Mouse (Mus musculus): ENCODE measurements around the gene Cacng1. TPM values are rescaled to one million over a fixed set of nuclear protein-coding genes. Genes with fewer than 3 reads are reported as not detected.
A peak's percentile ranks its signal among the peaks of the same experiment; 100 is the strongest.

The Cacng1 gene
- polyA plus RNA-seq, 1 experiment from 2014 or later, result 1.6 TPM

DNA sequence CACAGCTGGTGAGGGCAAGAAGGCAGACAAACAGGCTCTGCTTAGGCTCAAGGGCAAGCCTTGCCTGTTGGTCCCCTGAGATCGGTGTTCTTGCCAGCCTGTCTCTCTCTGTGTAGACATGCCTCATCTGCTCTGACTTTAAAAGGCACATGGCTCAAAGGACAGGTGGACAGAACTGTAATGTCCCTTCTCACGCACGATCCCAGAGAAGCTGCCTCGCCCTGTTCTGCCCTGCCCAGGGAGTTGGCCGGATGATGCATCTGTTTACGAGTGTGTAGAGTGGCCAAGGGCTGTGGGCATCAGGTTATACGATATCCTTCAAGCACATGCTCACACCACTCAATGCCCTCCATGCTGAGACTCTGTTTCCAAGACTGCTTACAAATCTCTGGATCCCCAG, 2.0 kb downstream of the Cacng1 start:
- Histone ChIP-seq H3K27me3 (replicated peaks; ENCODE audit: insufficient read depth, low read length) (no peaks in the 10 kb centered on the region), H3K4me3 (ENCODE audit: low read depth, low read length) (no peak overlapping the region), H3K27ac (ENCODE audit: low read length) (no peak overlapping the region), H3K9ac (replicated peaks; ENCODE audit: low read depth) (no peak overlapping the region), H3K4me2 (replicated peaks; ENCODE audit: low read depth, low read length) (no peak overlapping the region), H3K9me3 (ENCODE audit: low read length) (no peaks in the 10 kb centered on the region), H3K4me1 (ENCODE audit: insufficient read depth, low read depth, low read length) (no peaks in the 10 kb centered on the region), H3K36me3 (ENCODE audit: insufficient read depth, low read length) (no peaks in the 10 kb centered on the region)
- TF ChIP-seq CTCF (IDR thresholded peaks at IDR 0.05), result no peak
- TF ChIP-seq EP300 (IDR thresholded peaks at IDR 0.05), result no peak
- WGBS, result 79% methylated on average over 7 of the region's 7 CpGs
- ATAC-seq, result no peak
- no peak for DNase-seq (ENCODE audit: low spot score)

DNA sequence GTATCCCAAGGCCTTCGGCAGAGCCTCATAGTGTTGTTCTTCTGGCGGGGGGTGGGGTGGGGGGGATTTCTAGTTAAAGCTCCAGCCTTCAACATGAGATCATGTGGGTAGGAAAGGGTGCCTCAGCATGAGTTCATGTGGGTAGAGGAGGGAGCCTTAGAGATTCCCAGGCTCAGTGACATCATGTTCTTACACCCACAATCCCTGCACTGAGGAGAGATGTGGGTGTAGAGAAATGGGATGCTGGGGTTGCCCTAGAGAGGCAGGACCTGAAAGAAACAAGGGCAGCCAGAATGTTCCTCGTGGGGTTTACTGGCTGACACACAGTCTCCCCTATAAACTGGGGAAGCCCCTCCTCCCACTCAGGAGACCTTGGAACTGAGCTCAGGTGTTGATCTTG, 5.9 kb downstream of the Cacng1 start:
- ATAC-seq (no peak), DNase-seq (ENCODE audit: low spot score) (no peak)
- WGBS, result 38% methylated on average over 3 of the region's 3 CpGs
- Histone ChIP-seq H3K36me3 (ENCODE audit: insufficient read depth, low read length) (no peaks in the 10 kb centered on the region), H3K4me3 (ENCODE audit: low read depth, low read length) (no peak overlapping the region), H3K9ac (replicated peaks; ENCODE audit: low read depth) (no peak overlapping the region), H3K4me1 (ENCODE audit: insufficient read depth, low read depth, low read length) (no peaks in the 10 kb centered on the region), H3K27me3 (replicated peaks; ENCODE audit: insufficient read depth, low read length) (no peaks in the 10 kb centered on the region), H3K4me2 (replicated peaks; ENCODE audit: low read depth, low read length) (no peak overlapping the region), H3K27ac (ENCODE audit: low read length) (no peak overlapping the region), H3K9me3 (ENCODE audit: low read length) (no peaks in the 10 kb centered on the region)
- TF ChIP-seq EP300 (IDR thresholded peaks at IDR 0.05) (no peak), CTCF (IDR thresholded peaks at IDR 0.05) (no peak)

DNA sequence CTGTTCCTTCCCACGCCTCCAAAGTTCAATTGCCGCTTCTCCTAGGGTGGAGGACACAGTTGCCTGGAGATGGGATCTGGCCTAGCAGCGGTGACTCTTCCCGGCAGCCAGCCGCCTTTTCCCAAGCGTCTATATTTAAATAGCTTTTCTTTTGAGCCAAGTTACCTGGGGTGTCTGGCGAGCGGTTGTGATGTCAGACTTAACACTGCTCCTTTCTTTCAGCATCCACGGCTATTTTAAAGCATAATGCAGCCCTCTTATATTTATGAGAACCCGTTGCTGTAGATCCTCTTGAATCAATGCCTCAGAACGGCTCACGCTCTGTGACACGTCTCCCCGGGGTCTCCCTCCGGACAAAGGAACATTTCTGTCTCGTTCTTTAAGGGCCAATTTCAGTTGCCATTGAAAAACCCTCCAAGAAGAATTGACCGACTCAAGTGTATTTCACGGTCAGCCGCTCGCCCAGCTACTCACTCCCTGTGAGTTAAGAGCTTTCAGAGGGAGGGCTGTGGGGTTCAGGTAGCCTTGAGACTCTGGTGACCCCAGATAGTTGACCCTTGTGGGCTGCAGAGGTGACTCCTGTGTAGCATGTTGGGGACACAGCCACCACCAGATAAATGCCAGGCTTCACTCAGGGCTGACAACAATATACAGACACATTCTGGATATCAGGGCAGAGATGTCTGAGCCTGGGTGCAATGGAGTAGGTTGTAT, 8.3 kb downstream of the Cacng1 start:
- Histone ChIP-seq H3K4me3 (ENCODE audit: low read depth, low read length) (no peak overlapping the region), H3K9ac (replicated peaks; ENCODE audit: low read depth) (no peak overlapping the region), H3K27ac (ENCODE audit: low read length) (no peak overlapping the region), H3K27me3 (replicated peaks; ENCODE audit: insufficient read depth, low read length) (no peaks in the 10 kb centered on the region), H3K4me1 (ENCODE audit: insufficient read depth, low read depth, low read length) (peaks cover 4% of the 10 kb centered on the region; the same call in 1 of the 2 replicates), H3K36me3 (ENCODE audit: insufficient read depth, low read length) (no peaks in the 10 kb centered on the region), H3K4me2 (replicated peaks; ENCODE audit: low read depth, low read length) (no peak overlapping the region), H3K9me3 (ENCODE audit: low read length) (no peaks in the 10 kb centered on the region)
- ATAC-seq, result no peak
- no peak for DNase-seq (ENCODE audit: low spot score)
- no peak for TF ChIP-seq EP300 (IDR thresholded peaks at IDR 0.05)
- TF ChIP-seq CTCF (IDR thresholded peaks at IDR 0.05), result no peak
- 56% methylated on average over 20 of the region's 20 CpGs for WGBS

DNA sequence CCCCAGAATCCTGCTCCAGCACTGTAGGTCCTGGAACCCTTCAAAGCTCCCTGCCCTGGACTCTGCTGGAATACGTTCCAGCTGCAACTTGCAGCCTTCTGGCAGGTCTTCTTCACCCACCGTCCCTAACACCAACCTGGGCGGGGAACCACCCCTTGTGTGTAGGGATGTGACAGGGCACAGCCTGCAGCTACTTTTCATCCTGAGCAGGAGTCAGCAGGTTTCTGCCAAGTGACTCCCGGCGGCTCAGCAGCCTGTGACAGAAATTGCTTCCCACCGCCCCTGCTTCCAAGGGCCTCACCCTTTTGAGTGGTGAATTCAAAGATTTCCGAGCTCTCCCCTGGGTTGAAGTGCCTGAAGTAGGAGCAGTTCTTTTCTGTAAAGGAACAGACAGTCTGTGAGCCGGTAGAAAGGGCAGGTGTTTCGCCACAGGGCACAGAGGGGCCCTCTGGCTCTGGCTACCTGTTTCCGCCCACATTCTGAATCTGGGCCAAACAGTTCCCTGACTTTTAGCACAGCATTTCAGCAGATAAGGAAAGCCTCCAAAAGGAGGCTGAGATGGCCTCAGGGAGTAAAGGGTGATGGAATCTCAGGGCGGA, 10.7 kb downstream of the Cacng1 start:
- ATAC-seq (peak; percentile 91), DNase-seq (ENCODE audit: low spot score) (peak; percentile 80)
- Histone ChIP-seq H3K9ac (replicated peaks; ENCODE audit: low read depth) (no peak overlapping the region), H3K27me3 (replicated peaks; ENCODE audit: insufficient read depth, low read length) (no peaks in the 10 kb centered on the region), H3K36me3 (ENCODE audit: insufficient read depth, low read length) (no peaks in the 10 kb centered on the region), H3K4me1 (ENCODE audit: insufficient read depth, low read depth, low read length) (peaks cover 4% of the 10 kb centered on the region; the same call in 1 of the 2 replicates), H3K4me2 (replicated peaks; ENCODE audit: low read depth, low read length) (no peak overlapping the region), H3K27ac (ENCODE audit: low read length) (no peak overlapping the region), H3K9me3 (ENCODE audit: low read length) (no peaks in the 10 kb centered on the region), H3K4me3 (ENCODE audit: low read depth, low read length) (no peak overlapping the region)
- 44% methylated on average over 11 of the region's 11 CpGs for WGBS
- TF ChIP-seq EP300 (IDR thresholded peaks at IDR 0.05) (peak; percentile 68), CTCF (IDR thresholded peaks at IDR 0.05) (no peak)

DNA sequence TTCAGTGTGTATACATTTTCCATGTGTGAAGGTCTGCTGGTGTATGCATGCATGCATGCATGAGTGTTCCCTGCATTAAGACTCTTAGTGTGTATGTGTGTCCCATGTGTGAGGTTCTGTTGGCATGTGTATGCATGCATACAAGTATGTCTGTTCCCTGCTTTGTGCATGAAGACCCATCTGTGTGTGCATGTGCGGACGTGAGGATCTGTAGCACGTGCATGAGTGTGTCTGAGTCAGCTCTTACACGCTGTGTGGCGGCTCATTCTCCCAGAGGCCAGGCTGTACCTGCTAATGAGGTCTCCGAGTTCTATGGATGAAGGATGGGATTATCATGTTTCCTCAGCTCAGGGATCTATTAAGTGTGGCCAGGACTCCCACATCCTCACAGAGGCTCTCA, 11.3 kb downstream of the Cacng1 start:
- Histone ChIP-seq H3K27ac (ENCODE audit: low read length) (no peak overlapping the region), H3K4me2 (replicated peaks; ENCODE audit: low read depth, low read length) (no peak overlapping the region), H3K36me3 (ENCODE audit: insufficient read depth, low read length) (no peaks in the 10 kb centered on the region), H3K4me1 (ENCODE audit: insufficient read depth, low read depth, low read length) (peaks cover 4% of the 10 kb centered on the region; the same call in 1 of the 2 replicates), H3K9me3 (ENCODE audit: low read length) (no peaks in the 10 kb centered on the region), H3K9ac (replicated peaks; ENCODE audit: low read depth) (no peak overlapping the region), H3K4me3 (ENCODE audit: low read depth, low read length) (no peak overlapping the region), H3K27me3 (replicated peaks; ENCODE audit: insufficient read depth, low read length) (no peaks in the 10 kb centered on the region)
- DNase-seq (ENCODE audit: low spot score), result no peak
- TF ChIP-seq EP300 (IDR thresholded peaks at IDR 0.05), result no peak
- no peak for TF ChIP-seq CTCF (IDR thresholded peaks at IDR 0.05)
- 66% methylated on average over 6 of the region's 6 CpGs for WGBS
- no peak for ATAC-seq

DNA sequence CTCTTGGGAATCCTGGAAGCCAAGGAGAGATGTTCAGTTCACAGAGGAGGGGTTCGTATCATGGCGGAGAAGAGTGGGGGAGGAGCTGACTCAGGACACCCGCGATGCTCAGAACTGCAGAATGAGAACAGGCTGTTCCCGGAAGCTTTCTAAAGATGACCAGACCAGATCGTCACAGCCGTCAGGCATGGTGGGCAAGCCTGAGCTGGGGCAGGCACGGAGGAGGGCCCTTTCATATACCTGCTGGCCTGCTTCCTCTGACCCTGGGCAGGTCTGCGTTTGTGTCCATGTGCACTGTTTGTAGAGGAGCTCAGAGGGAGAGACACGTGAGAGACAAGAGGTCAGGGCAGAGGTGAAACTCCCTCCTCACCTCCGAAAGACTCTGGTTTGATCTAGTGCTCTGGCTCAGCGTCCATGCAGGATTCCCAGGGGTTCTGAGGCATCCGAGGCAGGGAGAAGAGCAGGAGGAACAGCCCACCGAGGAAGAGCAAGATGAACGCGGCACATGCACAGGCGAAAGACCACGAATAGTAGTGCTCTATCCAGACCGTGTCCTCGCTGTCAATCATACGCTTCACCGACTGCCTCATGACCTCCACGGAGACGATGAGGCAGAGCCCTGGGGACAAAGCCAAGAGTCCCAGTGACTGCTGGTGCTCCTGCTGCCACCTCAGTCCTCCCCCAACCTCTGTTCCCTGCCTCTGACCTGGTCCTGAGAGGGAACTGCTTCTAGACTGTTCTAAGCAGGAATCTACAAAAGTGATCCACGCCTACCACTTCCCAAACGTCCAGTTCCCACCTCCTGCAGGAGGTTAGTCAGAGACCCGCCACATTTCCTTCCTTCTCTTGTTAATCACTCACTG, 12.8 kb downstream of the Cacng1 start:
- peaks cover 4% of the 10 kb centered on the region; the same call in 1 of the 2 replicates for H3K4me1 ChIP-seq (ENCODE audit: insufficient read depth, low read depth, low read length)
- H3K27me3 ChIP-seq (replicated peaks; ENCODE audit: insufficient read depth, low read length), result no peaks in the 10 kb centered on the region
- H3K36me3 ChIP-seq (ENCODE audit: insufficient read depth, low read length), result no peaks in the 10 kb centered on the region
- TF ChIP-seq CTCF (IDR thresholded peaks at IDR 0.05) (no peak), EP300 (IDR thresholded peaks at IDR 0.05) (no peak)
- H3K9ac ChIP-seq (replicated peaks; ENCODE audit: low read depth), result no peak overlapping the region
- WGBS, result 43% methylated on average over 27 of the region's 27 CpGs
- H3K9me3 ChIP-seq (ENCODE audit: low read length), result no peaks in the 10 kb centered on the region
- DNase-seq (ENCODE audit: low spot score), result peak; percentile 35
- peak; percentile 48 for ATAC-seq
- no peak overlapping the region for H3K4me2 ChIP-seq (replicated peaks; ENCODE audit: low read depth, low read length)
- H3K27ac ChIP-seq (ENCODE audit: low read length), result no peak overlapping the region
- H3K4me3 ChIP-seq (ENCODE audit: low read depth, low read length), result no peak overlapping the region

All from lung, postnatal 0 days (tissue).